Mouse (Mus musculus) embryo, embryonic 10.5 days (tissue): ENCODE data around the gene 9530077C05Rik.

Experiments used
- DNase-seq: peaks from one replicate; pipeline ENCODE4 v3.0.0-alpha.2; 2015; ENCODE audit warnings: low spot score

The 9530077C05Rik gene

DNA sequence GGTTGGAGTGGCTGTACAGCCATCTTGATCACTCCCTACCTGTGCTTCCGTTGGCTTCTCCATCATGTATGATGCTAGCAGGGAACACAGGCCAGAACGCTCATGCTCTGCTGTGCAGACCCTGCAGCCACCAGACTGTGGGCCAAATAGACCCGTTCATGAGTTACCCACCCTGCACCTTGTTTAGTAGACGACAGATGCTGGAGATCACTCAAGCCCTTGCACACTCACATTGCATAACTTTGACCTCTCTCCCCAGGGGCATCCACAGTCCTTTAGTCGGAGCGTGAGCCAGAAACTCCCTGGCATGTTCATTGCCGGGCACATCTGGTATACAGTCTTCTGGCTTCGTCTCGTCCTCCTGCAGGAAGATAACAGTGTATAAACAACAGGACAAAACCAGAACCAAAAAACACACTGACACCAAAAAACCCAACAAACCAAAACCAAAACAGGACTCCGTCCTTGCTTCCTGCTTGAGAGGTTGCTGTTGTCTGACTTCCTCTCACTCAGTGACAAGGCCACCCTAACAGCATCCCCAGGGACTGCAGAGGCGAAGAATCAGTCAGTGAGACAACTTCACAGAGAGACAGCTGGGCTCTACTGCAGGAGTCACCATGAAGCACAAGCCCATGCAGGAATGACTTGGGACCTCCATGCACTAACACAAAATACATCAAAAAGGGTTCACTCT lies 46.0 kb downstream of the 9530077C05Rik start:
- DNase-seq, result no peak

- no peak for DNase-seq
Measured at GRCm38 (mm10) chr9:22461946-22462345, 50.6 kb downstream of the 9530077C05Rik start.

DNA sequence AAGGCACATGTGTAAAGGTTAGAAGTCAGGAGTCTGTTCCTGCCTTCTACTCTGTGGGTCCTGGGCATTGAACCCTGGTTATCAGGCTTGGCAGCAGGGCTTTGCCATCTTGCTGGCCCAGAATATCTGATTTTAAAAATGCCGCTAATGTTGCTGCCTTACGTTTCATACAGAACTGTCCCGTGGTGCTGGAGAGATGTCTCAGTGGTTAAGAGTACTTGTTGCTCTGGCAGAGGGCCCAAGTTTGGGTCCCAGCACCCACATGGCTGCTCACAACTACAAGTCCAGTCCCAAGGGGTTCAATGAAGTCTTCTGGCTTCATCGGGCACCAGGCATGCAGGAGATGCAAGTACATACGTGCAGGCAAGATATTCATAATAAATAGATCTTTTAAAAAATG lies 54.9 kb downstream of the 9530077C05Rik start:
- DNase-seq, result no peak

DNA sequence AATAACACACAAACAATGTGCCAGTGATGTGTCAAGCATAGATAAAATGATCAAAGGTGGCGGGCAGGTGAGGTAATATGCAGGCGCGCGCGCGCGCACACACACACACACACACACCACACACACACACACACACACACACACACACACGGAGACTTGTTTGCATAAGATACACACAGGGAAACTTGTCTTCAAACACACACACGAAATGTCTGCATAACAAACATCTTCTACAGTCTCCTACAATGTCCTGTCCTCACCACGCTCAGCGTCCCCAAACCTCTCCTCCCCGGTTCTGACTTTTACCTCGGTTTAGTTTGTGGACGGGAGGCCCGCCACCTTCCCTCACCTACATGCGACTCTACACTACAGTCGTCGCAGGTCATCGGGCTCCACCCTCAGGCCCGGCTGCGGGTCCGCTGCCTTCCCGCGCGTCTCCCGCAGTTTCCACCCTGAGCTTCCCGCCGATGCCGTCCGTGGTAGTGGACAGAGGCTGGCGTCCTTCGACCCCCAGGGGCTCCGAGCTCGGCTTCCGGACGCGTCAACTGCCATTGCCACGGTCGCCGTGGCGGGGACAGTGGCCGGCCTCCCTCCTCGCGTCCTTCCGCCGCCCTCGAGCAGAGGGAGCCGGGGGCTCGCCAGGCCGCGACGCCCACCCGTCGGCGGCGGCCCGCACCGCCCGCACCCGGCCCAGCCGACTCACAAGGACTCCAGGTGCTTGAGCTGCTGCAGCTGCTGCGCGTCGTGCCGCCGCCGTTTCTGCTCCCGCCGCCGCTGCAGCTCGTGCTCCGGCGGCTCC lies 56.3 kb downstream of the 9530077C05Rik start:
- DNase-seq, result peak; percentile 54

DNA sequence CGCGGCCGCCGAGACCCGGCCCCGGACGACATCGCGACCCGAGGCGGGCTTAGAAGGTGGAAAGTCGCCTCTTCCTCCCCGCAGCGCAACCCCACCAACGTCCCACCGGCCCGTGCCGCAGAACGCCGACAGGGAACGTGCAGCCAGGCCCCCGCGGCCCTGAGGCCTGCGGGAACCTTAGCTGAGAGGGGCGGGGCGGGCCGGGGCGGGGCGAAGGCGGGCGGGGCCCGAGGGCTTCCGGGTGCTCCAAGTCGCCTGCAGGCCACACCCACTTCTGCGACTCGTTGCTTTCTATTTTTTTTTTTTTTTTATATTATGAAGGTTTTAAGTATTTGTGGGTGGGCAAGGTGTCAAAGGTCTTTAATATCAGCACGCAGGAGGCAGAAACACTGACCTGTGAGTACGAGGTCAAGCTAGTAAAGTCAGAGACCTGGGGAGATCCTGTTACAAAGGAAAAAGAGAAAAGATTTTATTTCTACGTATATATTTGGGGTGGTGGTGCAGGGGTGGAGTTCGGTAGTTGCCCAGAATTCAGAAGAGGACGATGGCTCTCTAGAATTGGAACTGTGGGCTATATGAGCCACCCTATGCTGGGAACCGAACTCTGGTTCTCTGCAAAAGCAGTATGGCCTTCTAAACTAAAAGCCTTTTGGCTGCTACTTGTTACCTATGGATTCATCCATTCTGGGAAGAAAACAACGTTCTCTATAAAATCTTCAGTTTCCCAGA lies 57.0 kb downstream of the 9530077C05Rik start:
- peak; percentile 86 for DNase-seq

- DNase-seq, result no peak
Measured at GRCm38 (mm10) chr9:22468899-22469259, 57.6 kb downstream of the 9530077C05Rik start.

DNA sequence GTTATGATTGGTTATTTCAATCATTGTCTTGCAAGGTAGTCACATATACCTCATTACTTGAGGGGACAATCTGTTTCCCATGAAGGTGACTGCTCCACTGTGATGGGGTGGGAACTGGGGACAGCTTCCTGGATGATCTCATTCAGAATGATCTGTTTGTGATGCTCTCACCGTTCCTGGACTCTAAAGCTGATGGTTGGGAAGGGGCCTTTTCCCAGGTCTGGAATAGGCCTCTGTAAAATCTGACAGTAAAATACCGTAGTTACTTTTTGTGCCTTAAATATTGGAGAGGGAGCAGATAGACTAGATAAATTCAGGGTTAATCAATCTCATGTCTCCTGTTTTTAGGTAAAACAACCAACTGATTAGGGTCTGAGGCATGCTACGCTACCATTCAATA lies 58.3 kb downstream of the 9530077C05Rik start, which contains the start of gene Rp9:
Gene Rp9, minus strand, starts transcription at position 101 of the 400 bp plus-strand sequence.
- no peak for DNase-seq

- peak; percentile 96 for DNase-seq
Measured at GRCm38 (mm10) chr9:22475424-22475868, 64.1 kb downstream of the 9530077C05Rik start, which contains the start of gene Bbs9. TSS of gene Bbs9 (plus strand) at chr9:22475715.

GRCm38 (mm10) chr9:22476265-22476664 lies 65.0 kb downstream of the 9530077C05Rik start:
- peak; percentile 43 for DNase-seq

DNA sequence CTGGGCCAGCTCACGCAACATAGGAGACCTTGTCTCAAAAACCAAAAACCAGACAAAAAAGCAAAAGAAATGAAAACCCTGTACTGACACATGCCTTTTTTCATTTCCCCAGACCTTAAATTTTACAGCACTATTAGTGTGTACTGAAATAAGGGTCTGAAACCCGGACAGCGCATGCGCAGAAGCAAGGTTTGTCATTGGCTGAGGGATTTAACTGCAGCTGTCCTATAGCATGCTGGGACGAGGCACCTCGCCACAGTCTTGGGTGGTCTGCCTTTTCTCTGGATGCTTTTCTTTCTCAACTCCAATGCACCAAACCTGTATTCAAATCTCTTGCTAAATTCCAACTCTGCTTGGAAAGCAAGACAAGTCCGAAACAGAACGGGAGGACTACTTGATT lies 67.6 kb downstream of the 9530077C05Rik start:
- no peak for DNase-seq

DNA sequence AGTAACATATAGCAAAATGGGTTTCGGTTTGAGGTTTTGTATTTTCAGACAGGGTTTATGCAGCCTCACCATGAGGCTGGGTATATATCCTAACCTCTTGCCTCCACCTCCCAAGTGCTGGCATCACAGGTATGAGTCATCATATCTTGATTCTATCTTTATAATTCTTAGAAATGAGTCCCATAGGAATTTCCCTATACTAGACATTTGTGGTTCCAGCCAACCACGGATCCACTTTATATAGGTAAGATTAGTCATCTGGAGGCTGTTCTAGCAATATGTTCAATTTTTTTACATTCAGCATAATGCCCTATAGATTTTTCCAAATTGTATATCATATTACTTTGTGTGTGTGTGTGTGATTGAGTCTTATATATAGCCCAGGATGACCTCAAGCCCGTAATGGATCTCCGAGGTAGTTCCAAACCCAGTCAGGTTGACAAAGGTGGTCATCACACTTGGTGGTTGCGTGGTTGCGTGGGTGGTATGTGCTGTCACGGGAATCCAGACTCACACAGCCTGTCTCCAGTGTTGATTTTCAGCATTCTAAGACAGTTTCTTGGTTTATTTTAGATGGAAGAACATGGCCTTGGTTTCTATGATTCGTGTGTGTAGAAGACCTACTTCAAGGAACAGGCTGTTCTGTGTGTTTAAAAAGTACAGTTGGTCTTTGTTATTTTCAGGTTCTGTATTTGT lies 72.7 kb downstream of the 9530077C05Rik start:
- no peak for DNase-seq

DNA sequence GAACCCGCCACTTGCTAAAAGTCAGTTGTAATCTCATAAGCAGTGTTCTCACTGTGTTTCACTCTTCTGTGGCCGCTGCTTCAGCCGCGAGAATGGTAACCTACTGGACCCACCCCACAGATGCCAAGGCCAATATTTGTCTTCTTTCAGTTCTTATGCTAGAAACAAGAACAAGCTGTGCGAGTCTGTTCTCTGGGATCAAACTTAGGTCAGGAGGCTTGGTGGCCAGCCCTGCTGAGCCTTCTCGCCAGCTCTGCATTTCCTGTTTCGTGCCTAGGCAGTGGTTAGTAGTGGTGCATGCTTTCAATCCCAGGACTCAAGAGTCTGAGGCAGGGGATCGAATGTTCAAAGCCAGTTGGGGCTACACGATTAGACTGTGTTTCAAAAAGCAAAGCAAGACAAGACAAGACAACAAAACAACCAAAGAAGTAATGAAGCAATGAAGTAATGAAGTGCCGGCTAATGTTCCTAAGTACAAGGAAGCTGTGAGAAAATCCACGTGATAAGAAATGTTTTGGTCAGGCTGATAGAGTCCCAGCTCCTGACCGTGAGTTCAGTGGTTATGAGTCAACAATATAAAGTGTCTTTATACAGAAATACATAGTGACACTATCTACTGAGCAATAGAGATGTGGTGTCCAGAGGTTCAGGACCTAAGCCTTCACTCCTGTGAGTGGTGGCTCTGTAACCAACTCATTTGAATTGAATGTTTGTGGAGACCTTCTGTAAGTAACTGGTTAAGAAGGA lies 73.4 kb downstream of the 9530077C05Rik start:
- no peak for DNase-seq

DNA sequence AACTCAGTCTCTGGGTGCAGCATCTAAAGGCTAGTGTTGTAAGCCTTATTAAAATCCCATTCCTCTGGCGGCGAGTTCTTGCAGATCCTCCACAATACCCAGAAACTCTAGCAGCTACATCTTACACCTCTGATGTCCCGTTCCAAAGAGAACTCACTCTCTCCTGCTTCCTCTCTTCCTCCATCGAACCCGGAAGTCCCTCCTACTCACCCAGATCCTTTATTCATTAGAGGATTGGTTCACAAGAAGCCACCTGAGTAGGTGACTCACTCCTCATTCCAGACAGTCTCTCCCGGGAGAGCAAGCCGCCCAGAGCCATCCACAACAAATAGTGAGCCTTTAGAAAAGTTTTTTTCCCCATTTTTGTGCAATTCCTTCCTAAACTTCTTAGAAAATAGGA lies 74.9 kb downstream of the 9530077C05Rik start:
- no peak for DNase-seq

GRCm38 (mm10) chr9:22488963-22489362 lies 77.7 kb downstream of the 9530077C05Rik start:
- no peak for DNase-seq
